Mouse (Mus musculus): ENCODE data around the gene Gm10447.

Gm10447 gene

DNA sequence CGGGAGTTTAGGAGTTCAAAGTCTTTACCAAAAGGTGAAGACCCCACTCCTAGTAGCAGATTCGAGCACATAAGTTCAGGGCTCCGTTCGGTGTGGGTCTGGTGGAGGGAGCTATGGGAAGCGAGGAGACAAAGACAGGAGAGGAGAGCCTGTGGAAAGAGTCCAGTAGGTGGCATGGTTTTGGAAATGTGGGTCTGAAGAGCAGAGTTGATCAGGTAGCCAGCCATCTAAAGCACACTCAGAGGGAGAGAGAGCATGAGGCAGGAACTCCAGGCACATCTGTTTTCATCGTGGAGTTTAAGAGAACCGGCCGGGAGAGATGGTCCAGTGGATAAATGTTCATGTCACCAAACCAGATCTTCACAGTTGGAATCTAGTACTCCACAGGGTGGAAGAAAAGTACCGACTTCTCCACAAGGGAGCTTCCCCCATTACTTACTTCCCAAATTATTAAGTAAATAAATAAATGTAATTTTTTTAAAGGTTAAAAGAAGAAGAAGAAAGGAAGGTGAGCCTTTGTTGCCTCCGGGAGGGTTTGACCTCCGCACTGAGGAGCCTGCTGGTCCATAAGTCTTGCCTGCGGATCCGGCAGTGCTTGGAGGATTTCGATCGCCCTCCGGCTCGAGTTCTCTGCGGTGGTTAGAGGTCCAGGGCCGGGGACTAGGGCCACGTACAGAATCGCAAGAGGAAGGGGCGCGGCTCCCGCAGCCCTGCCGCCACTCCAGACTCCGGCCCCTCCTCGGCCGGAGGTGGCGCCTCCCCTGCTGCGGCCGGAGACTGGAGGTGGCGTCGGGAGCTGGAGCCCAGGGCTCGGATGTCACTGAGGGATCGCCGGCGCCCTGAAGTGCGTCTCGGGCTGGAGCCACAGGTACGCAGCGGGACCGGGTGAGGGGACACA lies at the start of gene Gm10447, which contains the start of gene Shroom1:
TSS of gene Gm10447 (minus strand) at position 637 of the 898 bp plus-strand sequence.
TSS of gene Shroom1 (plus strand) at position 732 of the 898 bp plus-strand sequence.
- no peak for DNase-seq (ENCODE audit: low spot score)

DNA sequence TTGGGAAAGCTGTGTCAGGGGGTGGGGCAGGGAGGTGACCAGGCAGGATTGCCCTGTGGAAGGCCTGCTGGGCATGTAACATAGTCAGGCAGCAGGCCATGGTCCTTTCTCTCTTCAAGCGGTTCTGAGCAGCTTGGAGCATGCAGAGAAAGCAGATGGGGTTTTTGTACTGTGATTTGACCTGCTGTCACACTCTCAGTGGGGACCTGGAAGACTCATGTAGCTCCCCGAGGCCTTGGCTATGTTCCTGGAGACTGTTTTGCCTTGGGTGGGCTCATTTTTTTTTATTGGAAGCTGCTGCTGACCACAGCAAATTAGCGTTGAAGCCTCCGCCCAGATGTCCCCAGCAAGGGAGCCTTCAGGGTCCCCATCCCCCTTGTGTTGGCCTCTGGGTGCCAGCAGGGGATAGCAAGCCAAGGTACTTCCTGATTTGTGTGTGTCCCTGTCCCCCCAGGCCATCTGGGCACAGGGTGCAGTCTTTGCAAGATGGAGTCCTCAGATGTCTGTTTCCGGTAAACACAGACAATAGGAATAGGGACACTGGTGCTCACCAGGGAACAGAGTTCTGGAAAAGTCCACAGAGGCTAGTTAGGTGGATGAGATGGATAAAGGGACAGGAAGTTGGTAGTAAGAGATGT lies 48.2 kb upstream of the Gm10447 start:
- DNase-seq (ENCODE audit: low spot score) = no peak

DNA sequence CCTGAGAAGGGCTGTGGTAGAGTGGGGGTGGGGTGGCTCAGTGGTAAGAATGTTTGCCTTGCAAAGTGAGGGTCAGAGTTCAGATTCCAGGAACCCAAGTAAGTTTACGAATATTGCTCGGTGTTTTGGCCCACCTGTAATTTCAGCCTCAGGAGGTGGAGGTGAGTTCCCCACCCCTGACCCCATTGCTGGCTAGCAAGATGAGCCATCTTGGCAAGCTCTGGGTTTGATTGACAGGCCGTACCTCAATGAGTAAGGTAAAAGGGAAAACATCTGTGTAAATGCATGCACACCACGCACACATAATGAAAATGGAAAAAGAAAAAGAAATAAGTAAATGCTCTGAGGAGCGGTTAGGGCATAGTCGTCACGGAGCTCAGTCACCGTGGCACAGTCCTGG lies 47.5 kb upstream of the Gm10447 start:
- DNase-seq (ENCODE audit: low spot score) = no peak

DNA sequence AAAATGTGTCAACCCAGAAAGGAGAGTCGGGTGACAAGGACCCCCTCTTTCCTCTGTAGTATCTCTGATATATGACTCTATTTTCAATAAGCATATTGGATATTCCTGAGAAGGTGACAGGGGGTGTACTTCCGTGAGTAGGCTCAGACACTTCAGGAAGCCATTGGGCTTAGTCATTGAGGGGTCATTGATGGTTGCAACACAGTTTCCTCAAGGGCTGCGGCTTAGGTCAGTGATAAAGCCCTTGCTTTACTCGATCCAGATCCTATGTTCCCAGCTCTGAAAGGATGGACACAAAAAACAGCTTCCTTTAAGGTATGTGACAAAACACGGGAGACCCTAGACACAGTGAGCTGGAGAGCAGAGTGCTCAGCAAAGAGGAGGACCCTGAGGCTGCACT lies 46.8 kb upstream of the Gm10447 start:
- DNase-seq (ENCODE audit: low spot score) = no peak

DNA sequence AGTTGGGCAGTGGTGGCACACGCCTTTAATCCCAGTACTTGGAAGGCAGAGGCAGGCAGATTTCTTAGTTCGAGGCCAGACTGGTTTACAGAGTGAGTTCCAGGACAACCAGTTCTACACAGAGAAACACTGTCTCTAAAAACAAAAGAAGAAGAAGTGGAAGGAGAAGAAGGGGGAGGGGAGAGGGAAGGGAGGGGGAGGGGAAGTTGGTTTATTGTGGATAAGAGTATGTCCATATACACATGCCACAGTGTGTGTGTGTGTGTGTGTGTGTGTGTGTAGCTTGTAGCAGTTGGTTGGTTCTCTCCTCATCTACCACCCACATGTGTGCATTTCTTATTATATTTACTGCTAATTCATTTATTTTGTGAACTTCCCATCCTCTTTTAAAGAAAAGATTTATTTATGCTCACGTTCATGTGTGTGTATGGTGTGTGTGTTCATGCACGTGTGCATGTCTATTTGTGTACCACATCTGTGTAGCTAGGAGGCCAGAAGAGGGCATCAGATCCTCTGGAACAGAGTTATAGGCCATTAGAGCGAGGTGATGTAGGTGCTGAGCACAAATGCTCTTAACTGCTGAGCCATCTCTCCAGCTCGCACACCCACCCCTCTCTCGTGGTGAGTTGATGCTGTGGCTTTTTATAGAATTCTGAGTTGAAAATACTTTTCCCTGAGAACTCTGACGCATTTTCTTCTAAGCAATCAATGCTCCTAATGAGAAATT lies 45.3 kb upstream of the Gm10447 start:
- no peak for DNase-seq (ENCODE audit: low spot score)

DNA sequence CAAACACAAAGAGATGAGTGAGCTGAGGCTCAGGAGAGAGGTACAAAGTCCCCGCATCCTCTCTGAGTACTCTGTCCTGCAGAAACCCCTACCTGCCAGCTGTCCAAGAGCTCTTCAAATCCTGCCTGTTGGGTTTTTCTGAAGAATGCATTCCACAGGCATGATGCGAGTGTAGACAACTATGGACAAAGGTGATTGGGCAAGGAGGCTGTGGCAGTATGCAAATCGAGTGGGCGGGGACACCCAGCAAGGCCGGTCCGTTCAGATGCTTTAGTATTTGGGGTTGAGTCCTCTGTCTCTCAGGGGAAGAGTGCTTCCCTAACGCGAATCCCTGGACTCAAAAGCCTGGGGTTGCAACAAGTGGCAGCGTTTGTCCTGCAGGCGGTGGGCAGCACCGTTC lies 43.7 kb upstream of the Gm10447 start:
- no peak for DNase-seq (ENCODE audit: low spot score)

DNA sequence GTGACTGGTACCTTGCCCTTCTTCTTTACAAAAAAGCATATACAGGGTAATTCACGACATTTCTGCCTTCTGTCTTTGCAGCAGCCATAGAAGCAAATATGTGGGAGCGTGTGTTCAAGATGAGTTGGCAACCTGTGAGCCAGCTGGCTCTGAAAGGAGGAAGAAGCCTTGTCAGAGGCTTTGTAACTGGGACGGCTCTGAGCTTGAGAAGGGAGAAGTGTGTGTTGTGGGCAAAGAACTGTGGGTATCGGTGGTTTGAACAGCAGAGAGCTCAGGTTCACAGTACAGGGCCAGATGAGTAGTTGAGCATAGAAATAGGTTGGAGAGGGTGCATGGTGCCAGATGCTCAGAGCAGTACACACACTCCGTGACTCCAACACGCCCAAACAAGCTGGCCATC lies 40.0 kb upstream of the Gm10447 start:
- DNase-seq (ENCODE audit: low spot score) = no peak

DNA sequence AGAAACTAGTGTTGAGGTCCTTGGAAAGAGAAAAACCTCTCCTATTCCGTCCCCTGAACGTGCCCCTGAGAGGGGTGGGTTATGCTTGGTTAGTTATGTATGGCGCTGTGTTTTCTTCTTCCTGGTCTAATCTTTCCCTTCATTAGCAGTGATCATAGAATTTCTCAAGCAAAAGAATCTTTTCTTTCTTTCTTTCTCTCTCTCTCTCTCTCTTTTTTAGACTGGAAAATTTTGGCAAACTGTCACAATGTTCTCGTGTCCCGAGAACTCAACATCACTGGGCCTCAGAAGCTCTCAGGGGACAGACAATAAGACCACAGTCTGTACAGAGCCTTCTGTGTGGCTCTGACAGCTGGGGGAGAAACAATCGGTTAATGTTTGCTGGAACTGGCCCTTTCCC lies 38.5 kb upstream of the Gm10447 start:
- DNase-seq (ENCODE audit: low spot score) = no peak

DNA sequence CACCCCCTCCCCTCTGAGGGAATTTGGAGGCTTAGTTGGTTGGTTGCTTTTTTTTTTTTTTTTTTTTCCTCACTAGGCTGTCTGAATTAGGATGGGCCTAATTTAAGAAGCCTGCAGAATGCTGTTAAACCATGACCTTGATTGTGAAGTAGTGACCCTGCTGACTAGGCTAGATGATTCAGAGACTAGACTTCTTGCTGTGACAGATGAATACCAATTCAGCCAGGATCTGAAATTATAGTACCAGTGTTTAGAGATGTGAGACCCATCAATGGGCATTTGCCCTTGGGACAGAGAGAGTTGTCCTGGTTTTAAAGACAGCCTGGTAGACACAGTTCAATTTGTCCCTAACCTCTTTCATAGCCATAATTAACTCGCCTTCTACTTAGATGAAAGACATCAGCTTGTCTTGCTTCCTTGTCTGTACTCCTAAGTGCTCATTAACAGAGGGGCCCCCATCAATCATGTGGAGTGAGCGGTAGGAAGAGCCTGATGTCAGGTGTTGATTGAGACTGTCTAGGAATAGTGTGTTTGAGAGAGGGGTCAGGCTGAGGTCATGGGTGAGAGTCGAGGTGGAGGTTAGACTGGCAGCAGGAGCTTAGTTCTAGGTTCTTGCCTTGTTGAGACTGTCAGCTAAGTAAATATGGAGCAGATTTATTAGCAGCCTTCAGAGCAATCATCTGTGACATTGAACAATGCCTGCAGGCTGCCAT lies 36.5 kb upstream of the Gm10447 start:
- DNase-seq (ENCODE audit: low spot score) = no peak

DNA sequence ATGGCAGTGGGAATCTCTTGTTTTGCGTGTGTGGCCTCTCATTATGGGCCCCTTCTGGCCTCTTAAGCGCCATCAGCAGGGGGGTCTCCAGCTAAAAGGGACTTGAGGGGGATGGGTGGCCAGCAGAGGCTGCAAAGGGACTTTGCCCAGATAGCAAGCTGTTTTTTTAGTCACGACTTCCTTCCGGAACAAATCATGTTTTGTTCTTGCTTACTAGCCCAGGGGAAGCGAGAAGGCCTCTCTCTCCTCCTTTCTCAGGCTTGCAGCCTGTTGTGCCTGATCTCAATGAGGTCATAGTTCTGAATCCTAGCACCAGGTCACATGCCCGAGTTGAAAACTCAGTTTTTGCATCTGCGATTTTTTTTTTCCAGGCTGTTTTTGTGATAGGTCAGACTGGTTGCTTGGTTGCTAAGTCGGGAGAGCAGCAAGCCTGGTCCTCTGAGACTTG lies 35.1 kb upstream of the Gm10447 start:
- no peak for DNase-seq (ENCODE audit: low spot score)

DNA sequence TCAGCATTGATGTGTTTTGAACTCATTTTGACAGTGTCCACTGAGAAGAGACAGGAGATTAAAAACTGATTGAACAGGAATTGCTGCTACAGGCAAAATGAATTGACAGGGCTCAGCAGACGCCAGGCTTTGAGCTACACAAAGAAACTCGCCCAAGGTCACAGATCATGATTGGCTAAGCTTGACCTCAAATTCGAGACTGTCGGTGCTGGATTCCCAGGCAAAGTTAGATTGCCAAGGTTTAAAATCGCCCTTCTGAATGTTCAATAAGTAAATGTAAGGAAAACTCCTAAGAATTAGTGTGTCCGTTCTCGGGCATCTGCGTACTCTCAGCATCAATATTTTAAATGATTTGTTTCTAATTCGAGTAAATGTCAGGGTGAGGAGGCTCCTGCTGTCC lies 32.5 kb upstream of the Gm10447 start:
- DNase-seq (ENCODE audit: low spot score) = no peak

DNA sequence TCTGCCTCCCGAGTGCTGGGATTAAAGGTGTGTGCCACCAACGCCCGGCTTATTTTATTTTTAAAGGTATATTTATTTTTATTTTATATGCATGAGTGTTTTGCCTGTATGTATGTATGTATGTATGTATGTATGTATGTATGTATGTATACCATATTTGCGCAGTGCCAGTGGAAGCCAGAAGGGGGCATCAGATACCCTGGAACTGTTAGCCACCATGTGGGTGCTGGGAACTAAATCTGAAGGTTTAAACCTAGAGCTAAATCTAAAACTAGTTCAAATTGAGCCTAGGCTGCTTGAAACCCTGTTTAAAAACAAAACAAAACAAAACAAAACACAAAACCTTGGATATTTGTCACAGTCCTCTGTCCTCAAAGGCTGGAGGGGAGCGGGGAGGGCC lies 32.1 kb upstream of the Gm10447 start:
- DNase-seq (ENCODE audit: low spot score) = no peak

DNA sequence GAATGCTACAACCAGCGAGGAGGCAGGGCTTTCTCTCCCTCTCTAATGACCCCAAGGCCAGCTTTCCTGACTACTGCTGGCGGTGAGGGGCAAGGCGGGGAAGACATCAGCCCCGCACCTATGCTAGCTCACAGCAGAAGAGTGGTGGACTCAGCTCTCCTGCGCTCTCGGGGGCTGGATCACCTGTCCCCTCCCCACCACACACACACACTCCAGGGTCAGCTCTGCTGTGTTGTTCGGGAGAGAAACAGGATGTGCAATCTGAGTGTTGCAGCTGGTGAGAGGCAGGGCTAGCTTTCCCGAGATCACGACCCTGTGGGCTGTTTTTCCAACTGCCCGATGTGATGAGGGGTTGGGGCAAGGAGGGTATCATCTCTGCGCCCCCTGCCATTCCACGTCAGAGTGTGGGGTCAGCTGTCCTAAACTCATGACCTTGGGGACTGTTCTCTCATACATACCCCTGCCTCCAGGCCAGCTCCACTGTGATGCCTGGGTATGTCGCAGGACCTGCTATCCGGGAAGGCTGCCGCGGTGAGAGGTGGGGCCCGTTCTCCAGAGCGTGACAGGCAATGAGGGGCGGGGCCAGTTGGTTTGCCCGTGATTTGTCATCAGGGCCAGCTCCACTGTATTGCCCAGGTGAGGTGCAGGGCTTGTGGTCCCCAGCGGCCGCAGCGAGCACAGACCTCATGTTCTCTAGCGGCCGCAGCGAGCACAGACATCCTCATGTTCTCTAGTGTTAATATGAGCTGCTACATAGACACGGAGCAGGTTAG lies 30.1 kb upstream of the Gm10447 start:
- DNase-seq (ENCODE audit: low spot score) = no peak

DNA sequence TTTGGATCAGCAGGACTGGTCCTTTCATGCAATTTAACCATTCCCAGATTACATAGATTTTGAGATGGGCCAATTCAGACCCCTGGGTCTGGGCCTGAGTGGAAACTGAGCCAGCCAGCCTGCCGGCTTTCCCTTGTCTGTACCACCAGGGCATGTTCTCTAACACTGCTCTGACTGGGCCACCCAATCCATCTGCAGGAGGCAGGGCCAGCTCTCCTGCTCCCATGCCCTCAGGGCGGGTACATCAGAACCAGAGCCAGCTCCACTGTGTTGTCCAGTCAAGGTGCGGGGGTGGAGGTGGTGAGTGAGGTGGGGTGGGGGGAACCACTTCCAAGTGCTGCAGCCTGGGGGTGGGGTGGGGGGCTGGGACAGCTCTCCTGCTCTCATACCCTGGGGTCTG lies 29.4 kb upstream of the Gm10447 start:
- no peak for DNase-seq (ENCODE audit: low spot score)

DNA sequence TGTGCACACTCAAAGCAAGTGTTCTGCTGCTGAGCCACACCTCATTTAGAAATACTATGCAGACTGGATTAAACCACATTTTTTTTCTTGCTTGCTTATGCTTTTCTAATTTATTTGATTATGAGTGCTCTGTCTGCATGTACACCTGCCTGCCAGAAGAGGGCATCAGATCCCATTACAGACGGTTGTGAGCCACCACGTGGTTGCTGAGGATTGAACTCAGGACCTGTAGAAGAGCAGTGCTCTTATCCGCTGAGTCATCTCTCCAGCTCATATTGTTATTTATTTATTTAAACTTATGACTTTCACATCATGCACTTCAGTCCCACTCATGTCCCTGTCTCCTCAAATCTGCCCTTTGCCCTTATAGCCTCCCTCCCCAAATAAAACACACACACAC lies 28.8 kb upstream of the Gm10447 start:
- DNase-seq (ENCODE audit: low spot score) = no peak

DNA sequence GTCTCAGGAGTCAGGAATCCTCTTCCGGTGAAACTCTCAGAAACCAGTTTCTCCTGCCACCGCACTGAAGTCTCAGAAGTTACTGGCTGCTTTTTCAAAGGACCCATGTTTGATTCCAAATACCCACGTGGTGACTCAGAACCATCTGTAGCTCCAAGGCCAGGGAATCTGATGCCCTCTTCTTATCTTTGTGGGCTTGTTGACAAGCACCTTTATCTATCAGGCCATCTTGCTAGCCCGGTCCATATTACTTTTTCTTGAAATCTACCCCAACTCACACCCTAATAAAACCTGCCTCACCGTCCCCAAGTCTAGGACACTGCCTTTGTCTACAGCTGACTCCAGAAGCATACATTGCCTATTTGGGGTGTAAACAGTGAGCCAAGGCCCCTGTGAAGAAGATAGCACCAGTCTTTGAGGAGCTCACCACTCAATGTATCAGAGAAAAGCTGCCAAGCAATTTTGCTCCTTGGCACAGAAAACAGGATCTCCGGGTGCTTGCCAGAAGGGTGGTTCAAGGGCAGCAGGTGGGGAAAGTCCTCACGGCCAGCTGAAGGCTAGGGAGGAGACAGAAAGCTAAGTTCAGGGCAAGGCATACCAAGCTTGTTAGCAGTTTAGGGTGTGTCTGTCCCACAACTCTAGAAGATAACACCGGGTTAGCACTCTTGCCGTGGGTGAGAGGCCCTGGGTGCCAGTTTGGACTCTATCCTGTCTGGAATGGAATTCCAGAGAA lies 26.4 kb upstream of the Gm10447 start:
- DNase-seq (ENCODE audit: low spot score) = no peak

DNA sequence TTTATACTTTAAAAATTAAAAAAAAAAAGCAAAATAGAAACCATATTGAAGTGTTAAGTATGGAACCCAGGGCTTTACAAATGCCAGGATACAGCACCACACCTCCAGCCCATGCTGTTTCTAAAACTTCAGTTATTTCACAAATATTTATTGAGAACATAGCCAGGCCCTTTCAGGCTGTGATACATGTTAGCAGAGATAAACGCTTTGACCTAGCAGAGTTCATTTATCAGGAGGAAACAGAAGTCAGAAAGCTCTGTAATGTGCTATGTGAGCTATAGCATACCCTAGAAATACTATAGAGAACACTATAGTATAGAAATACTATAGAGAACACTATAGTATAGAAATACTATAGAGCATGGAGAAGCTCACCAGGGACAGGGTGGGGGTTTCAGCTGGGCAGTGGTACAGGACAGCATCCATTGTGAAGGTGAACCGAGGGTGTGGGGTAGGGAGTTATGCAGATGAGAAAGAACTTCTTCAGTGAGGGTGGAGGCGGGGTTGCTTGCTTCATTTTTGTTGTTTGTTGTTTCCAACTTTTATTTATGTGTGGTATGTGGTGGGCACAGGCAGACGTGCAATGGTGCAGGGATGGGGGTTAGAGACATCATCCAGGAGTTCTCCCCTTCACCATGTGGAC lies 24.3 kb upstream of the Gm10447 start:
- no peak for DNase-seq (ENCODE audit: low spot score)

DNA sequence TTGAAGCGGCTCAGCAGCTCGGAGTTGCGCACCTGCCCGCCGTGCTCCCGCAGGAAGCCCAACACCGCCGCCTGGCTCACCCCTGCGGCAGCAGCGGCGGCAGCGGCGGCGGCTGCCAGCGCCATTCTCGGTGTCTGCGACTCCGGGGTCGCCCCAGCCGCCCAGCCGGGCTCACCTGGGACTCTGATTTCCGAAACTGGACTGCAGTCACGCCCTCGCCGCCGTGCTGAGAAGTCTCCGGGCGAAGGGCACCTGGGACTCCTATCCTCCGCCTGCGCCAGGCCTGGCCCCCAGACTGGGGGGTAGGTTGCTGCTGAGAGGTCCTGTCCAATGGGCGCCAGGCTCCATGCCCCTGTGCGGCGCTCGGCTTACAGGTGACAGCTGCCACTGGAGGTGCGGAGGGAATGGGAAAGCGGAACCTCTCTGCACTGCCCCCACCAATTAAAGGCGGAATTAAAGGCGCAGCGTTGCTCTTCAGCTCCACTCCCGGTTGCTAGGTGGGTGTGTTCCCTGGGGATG lies 22.9 kb upstream of the Gm10447 start, which contains the start of the genes Gm9945 and Sowaha:
TSS of gene Gm9945 (plus strand) at position 384 of the 519 bp plus-strand sequence.
TSS of gene Sowaha (minus strand) at position 492 of the 519 bp plus-strand sequence.
- no peak for DNase-seq (ENCODE audit: low spot score)

DNA sequence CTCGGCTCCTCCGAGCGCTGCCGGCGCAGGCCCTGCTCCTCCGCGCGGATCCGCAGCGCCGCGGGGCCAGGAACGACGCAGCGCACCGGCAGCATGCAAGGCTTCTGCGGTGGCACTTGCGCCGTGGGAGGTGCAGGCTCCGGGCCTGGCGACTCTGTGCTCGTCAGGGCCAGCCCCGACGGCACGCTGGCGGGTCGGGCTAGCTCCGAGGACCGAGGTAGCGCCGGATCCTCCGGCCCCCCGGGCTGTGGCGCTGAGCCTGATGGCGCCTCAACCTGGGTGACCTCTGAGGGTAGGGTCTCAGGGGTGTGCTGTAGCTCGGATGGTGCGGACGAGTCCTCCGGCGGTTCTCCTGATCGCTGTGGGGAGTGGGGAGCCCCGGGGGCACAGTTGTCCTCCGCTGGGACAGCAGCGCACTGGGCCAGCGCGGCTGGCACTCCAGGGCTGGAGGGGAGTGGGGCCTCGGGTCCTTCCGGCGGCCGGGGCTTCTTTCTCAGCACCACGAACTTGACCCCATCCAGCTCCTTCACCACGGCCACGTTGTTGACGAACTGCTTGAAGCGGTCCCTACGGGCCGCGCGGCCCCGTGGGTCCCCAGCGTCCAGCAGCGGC lies 22.4 kb upstream of the Gm10447 start:
- DNase-seq (ENCODE audit: low spot score) = no peak

All from layer of hippocampus, adult 9-10 months (tissue).